Mouse (Mus musculus) stomach, embryonic 16.5 days (tissue): Measurements from ENCODE around the gene Tprkb. TPM values are rescaled to one million over a fixed set of nuclear protein-coding genes. Genes with fewer than 3 reads are reported as not detected.
"Not testable (repeated sequence)": the region's sequence is repeated elsewhere in the genome, so short reads cannot be mapped to it uniquely, and the experiment has no call there.

Source experiments
- ATAC-seq: fragments of 200-750 bp; cut with Nextera tagmentation; 2 replicates; pipeline ENCODE4 v1.8.0; 2017; ENCODE audit warnings: moderate number of reproducible peaks, moderate TSS enrichment; ENCODE audit not compliant: insufficient read depth, low FRiP score
- H3K27ac ChIP-seq: fragments of 300-500 bp; sonication (generic); 2 replicates; pipeline ENCODE4 v1.5.1; 2014; ENCODE audit warnings: low read length
- H3K27me3 ChIP-seq: fragments of 300-500 bp; sonication (generic); 2 replicates; pipeline ENCODE4 v1.6.1; 2014; ENCODE audit warnings: low read length, control low read depth, mixed read lengths; ENCODE audit not compliant: control insufficient read depth, insufficient read depth
- H3K36me3 ChIP-seq: fragments of 300-500 bp; sonication (generic); 2 replicates; pipeline ENCODE4 v1.6.1; 2014; ENCODE audit warnings: low read length; ENCODE audit not compliant: control insufficient read depth, insufficient read depth
- H3K4me1 ChIP-seq: fragments of 300-500 bp; sonication (generic); 2 replicates; pipeline ENCODE4 v1.6.1; 2014; ENCODE audit warnings: low read length, control low read depth, mixed read lengths; ENCODE audit not compliant: control insufficient read depth, insufficient read depth
- H3K4me2 ChIP-seq: fragments of 300-500 bp; sonication (generic); 2 replicates; pipeline ENCODE4 v1.6.1; 2014; ENCODE audit warnings: low read depth, low read length, mixed read lengths
- H3K4me3 ChIP-seq: fragments of 300-500 bp; sonication (generic); replicated peaks from 2 replicates; pipeline ENCODE4 v1.5.1; 2014; ENCODE audit warnings: mild to moderate bottlenecking, low read length
- H3K9ac ChIP-seq: fragments of 300-500 bp; sonication (generic); 2 replicates; pipeline ENCODE4 v1.6.1; 2014; ENCODE audit warnings: low read length
- H3K9me3 ChIP-seq: fragments of 300-500 bp; sonication (generic); replicated peaks from 2 replicates; pipeline ENCODE4 v1.6.1; 2016; ENCODE audit warnings: low read length, control low read depth; ENCODE audit not compliant: control insufficient read depth
- WGBS: fragments of 180-500 bp; shearing (Covaris S2); extraction: QIAGEN DNeasy Blood & Tissue Kit; methylation state at CpG from one replicate; pipeline ENCODE4 v1.1.7; 2014; 5-methylcytosine and 5-hydroxymethylcytosine counted together
- polyA plus RNA-seq: library from polyadenylated mRNA; unstranded; fragments of >200 nt; fragmentation: Nextera tagmentation; extraction: Ambion mirVana; gene quantifications from 2 replicates; pipeline ENCODE4 v1.2.1, GENCODE M21; 2015

The Tprkb gene
- 28.1 and 30.8 TPM in 2 replicates for polyA plus RNA-seq

DNA sequence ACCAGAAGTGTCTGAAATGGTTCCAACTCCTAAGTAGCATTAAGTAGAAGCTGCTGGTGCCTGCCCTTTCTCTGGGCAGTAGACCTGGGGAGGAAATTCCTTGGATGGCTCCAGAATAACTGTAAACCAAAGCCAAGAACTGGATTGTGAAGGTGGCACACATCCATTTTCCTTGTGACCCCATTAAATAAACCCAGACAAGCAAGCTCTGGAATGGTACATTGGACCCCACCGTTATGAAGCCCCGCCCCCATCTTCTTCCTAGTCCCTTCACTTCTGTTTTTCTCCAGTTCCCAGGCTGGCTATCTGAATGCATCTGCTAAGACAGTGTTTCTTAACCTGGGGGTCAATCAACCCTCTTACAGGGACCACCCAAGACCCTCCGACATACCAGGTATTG, at the start of gene Tprkb:
Tprkb (plus strand) TSS at position 279 of the 400 bp plus-strand sequence.
- Histone ChIP-seq H3K4me3 (no peak within 1 kb of the TSS), H3K27me3 (no peaks in the 10 kb centered on the region), H3K9me3 (no peaks in the 10 kb centered on the region), H3K27ac (no peak within 1 kb of the TSS), H3K4me2 (no peak within 1 kb of the TSS), H3K9ac (no peak within 1 kb of the TSS), H3K36me3 (no peaks in the 10 kb centered on the region), H3K4me1 (peaks cover 12% of the 10 kb centered on the region)
- WGBS, result 70% methylated on average over 3 of the region's 3 CpGs
- no peak for ATAC-seq

DNA sequence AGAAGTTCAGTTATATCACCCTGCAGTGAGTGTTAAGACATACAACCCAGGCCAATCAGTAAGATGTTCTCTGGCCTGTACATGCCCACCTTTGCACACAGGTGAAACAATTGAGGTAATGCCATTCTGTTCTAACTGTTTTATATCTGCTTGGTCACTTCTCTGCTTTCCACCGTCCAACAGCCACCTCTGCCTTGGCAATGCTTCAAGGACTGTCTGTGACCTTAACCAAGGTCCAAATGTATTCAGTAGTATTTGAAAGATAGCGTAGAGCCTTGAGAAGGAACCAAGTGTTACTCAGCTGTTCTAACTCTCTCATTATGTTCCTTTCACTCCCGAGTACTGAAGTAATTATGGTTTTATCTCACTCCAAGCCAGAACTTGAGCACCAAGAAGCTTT, 49.1 kb upstream of the Tprkb start:
- no peak overlapping the region for H3K4me2 ChIP-seq
- no peak for ATAC-seq
- WGBS, result 66% methylated on average over 3 of the region's 3 CpGs
- no peak overlapping the region for H3K4me3 ChIP-seq
- no peaks in the 10 kb centered on the region for H3K36me3 ChIP-seq
- H3K27ac ChIP-seq, result no peak overlapping the region
- no peaks in the 10 kb centered on the region for H3K27me3 ChIP-seq
- H3K9me3 ChIP-seq, result no peaks in the 10 kb centered on the region
- no peaks in the 10 kb centered on the region for H3K4me1 ChIP-seq
- no peak overlapping the region for H3K9ac ChIP-seq

DNA sequence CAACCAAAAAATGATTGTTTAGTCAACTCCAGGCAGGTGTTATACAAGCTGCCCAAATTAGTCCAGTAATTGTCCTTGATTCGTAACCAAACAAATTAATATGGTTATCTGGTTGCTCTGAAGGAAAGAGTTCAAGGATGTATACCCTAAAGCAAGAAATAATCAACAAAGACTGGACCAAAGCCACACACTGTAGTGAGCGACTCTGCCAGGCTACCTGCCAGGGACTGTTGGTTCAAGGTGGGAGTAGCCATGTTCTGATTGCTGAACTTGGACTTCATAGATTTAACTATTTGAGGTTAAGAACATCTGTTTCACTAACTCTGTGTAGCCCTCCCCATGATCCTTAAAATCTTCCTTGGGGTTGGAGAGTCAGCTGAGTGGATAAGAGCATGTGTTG, 48.5 kb upstream of the Tprkb start:
- no peak for ATAC-seq
- Histone ChIP-seq H3K4me3 (no peak overlapping the region), H3K27ac (no peak overlapping the region), H3K9me3 (no peaks in the 10 kb centered on the region), H3K36me3 (no peaks in the 10 kb centered on the region), H3K27me3 (no peaks in the 10 kb centered on the region), H3K4me1 (no peaks in the 10 kb centered on the region), H3K4me2 (no peak overlapping the region), H3K9ac (no peak overlapping the region)
- WGBS, result 72% methylated on average over 2 of the region's 2 CpGs

DNA sequence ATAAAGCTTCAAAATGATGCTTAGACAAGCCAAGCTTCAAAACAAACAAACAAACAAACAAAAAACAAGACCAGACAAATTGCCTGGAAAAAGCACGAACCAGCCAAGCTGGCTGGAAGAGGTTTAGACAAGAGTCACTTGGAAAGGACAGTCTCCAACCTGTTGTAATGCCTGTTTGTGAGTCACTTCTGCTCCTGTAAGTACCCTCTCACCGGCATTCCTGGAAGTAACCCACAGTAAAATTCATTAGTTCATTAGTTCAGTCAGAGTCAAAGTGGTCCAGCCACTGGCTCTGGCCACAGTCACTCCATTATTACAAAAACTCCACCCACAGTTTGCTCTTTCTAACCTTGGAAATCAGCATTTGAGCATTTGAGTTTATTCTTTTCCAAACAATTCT, 47.8 kb upstream of the Tprkb start:
- Histone ChIP-seq H3K9me3 (no peaks in the 10 kb centered on the region), H3K4me1 (no peaks in the 10 kb centered on the region), H3K4me2 (no peak overlapping the region), H3K9ac (no peak overlapping the region), H3K27ac (no peak overlapping the region), H3K4me3 (no peak overlapping the region), H3K27me3 (no peaks in the 10 kb centered on the region), H3K36me3 (no peaks in the 10 kb centered on the region)
- 87% methylated on average over 2 of the region's 2 CpGs for WGBS
- no peak for ATAC-seq

DNA sequence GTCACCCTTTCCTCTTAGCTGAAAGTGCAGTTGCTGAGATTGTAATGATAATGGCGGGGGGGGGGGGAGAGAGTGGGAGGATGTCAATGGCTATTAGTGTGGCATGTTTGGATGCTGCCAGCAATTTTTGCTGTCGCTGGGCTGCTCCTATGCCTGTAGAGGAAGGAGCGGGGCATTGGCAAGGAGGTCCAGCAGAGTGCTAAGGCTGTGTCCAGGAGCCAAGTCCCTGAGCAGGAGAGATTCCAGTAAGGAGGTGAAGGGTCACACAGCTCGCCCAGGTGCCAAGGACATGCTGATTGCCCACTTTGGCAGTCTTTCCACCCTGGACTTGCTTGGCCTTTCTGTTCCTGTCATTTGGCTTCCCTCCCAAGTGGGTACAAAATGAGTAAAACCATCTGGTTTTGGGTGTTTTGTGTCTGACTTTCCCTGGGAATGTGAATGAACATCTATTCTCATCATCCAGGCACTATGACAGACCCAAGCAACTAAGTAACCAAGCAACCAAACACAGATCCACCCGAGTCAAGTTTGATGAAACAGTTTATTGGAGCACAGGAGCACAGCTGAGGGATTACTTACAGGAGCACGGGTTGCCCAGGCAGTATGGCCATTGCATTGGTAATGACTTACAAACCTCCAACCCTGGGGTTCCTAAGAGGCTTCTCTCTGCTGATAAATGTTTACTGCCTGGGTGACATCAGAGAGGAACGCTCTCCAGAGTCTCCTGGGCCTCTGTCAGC, 46.6 kb upstream of the Tprkb start:
- not testable (repeated sequence) for ATAC-seq, H3K36me3 ChIP-seq, H3K27ac ChIP-seq, H3K4me1 ChIP-seq, H3K4me3 ChIP-seq, H3K9me3 ChIP-seq, H3K27me3 ChIP-seq, H3K4me2 ChIP-seq, H3K9ac ChIP-seq
- 70% methylated on average over 5 of the region's 7 CpGs for WGBS

DNA sequence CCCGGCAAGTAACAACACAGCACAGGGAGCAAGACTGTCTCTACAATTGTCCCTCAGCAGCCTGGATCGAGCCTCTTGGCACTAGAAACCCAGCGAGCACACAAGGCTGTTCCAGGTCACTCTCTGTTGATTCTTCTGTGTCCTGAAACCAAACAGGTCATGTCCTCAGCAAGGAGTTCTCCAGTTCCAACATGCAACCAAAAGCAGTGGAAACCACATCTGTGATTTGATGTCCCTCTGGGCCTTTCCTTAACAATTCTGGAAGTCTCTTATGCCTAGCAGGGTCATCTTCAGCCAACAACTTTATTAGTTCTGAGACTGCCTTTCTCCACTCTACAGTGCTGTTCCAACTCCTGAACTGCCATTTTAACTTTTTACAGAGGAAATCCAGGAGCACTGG, 45.5 kb upstream of the Tprkb start:
- H3K36me3 ChIP-seq, H3K4me3 ChIP-seq, H3K4me2 ChIP-seq, H3K9me3 ChIP-seq, H3K27ac ChIP-seq, ATAC-seq, H3K4me1 ChIP-seq, H3K9ac ChIP-seq, H3K27me3 ChIP-seq: not testable (repeated sequence)
- 82% methylated on average over 3 of the region's 3 CpGs for WGBS

DNA sequence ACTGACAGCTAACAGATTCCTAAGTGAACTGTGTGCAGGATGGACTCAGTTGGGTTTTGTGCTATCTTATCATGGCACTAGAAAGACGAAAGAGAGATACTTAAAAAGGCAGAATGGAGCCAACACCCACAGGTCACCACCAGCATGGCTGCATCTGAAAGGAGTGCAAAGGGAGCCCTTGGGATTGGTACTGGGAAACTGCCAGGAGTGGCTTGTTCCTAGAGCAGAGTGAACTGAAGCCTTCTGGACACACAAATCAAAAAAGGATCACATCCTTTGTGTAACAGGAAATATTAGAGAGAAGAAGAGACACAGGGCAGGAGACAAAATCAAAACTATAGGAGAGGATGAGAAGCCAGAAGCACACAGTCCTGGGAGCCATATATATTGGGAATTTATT, 44.7 kb upstream of the Tprkb start:
- not testable (repeated sequence) for H3K9ac ChIP-seq, H3K27ac ChIP-seq, H3K27me3 ChIP-seq, H3K36me3 ChIP-seq, H3K9me3 ChIP-seq, H3K4me1 ChIP-seq, H3K4me3 ChIP-seq, ATAC-seq, H3K4me2 ChIP-seq
- 58% methylated on average over 1 of the region's 1 CpGs for WGBS

DNA sequence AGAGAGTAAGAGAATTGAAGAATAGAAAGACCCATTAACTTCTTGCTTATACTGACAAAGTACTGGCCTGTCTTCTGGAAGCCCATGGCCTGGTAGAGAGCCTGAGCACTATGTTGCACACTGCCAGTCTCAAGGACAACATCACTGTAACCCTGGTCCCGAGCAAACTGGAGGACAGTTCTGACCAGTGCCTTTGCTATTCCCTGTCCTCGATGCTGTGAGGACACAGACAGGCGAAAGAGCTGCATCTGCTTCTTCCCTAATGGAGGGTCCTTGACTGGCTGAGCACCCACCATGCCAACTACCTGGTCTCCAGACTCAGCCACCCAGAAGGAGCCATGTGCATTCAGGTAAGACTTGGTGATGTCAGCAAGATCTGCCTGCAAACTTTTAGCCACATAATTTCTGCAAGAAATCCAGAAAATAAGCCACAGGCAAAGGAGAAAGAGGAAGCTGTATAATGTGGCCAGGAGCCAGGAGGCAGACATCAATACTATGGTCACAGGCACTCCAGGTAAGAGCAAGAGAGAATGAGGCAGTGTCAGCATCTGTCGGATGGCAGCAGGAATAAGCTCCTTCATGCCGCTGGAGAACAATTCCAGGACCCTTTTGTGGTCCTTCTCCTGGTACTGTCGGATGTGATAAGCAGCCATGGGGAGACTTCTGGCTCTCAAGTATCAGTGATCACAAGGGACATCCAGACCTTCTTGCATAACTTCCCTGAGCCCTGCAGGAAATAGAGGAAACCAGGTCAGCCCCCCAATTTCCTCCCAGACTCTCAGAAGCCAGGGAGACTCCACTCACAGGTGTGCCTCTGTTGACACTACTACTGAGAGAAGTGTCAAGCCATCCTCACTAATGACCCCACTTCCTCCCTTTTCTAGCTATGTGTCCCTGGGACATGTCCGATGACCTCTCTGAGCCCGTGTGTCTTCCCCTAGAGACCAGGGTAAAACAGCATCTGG, 43.7 kb upstream of the Tprkb start:
- H3K4me3 ChIP-seq, result no peak overlapping the region
- no peaks in the 10 kb centered on the region for H3K36me3 ChIP-seq
- no peak overlapping the region for H3K27ac ChIP-seq
- H3K9ac ChIP-seq, result no peak overlapping the region
- H3K4me1 ChIP-seq, result no peaks in the 10 kb centered on the region
- no peak overlapping the region for H3K4me2 ChIP-seq
- no peaks in the 10 kb centered on the region for H3K27me3 ChIP-seq
- WGBS, result 77% methylated on average over 8 of the region's 8 CpGs
- H3K9me3 ChIP-seq, result no peaks in the 10 kb centered on the region
- no peak for ATAC-seq

DNA sequence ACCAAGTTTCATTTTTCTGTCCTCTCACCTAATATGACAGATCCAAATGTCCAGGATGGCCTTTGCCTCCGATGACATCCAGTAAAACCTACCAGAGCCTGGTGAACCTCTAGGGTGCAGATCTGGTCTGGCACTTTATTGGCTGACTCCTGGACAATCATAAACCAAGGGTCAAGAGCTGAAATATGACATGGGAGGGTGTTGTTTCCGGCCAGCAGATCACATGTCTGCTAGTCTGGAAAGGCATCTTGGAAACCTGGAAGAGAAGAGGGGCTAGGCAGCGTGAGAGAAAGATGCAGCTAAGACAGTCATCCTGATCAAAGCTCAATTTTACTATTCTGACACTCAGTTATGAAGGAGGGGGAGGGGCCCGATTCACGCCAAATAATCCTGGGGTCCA, 42.7 kb upstream of the Tprkb start, which contains the start of gene Nat8f2:
Nat8f2 (minus strand) TSS at position 153 of the 400 bp plus-strand sequence.
- H3K4me2 ChIP-seq, H3K9ac ChIP-seq, H3K4me1 ChIP-seq, ATAC-seq, H3K27ac ChIP-seq, H3K4me3 ChIP-seq, H3K36me3 ChIP-seq, H3K27me3 ChIP-seq, H3K9me3 ChIP-seq: not testable (repeated sequence)
- WGBS, result 69% methylated on average over 5 of the region's 5 CpGs
